Comparison of ENCODE assay signal across 20 mouse cellular contexts in the genomic region with DNA sequence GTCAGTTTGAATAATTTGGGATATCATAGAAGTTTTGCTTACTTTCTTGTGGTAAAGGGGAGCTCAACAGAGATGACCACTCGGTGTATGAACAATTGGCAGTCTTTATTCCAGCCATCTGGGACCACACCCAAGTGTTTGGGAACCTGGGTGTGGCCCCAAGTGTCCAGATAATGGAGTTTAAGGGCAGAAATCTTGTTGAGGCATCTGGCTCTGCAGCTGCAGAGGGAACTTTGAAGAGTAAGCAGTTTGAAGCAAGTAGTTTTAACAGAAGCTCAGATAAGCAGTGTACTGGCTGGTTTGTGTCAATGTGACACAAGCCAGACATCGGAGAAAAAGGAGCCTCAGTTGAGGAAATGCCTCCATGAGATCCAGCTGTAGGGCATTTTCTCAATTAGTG. TPM values are rescaled to one million over a fixed set of nuclear protein-coding genes. Genes with fewer than 3 reads are reported as not detected.
DNase-seq lines count a peak whose midpoint lies in the region; ATAC-seq and TF ChIP-seq lines count a peak whose summit lies in the region.
"Had no signal": no experiment of that assay in that cellular context is flagged by ENCODE, and none has a peak within 500 bp of the region (broad histone marks: within the 10 kb centered on the region; RNA-seq: fewer than 3 reads in every experiment).

No protein-coding gene starts in this region.

- no peaks in the 10 kb centered on the region for H3K36me3 ChIP-seq in G1E (replicated peaks)
- no peaks in the 10 kb centered on the region for H3K36me3 ChIP-seq in heart, embryonic 11.5 days (ENCODE audit: control insufficient read depth, insufficient read depth, low read length)
- H3K36me3 ChIP-seq in liver, embryonic 14.5 days (replicated peaks; ENCODE audit: control insufficient read depth, insufficient read depth, low read depth) = no peaks in the 10 kb centered on the region
- no peaks in the 10 kb centered on the region for H3K36me3 ChIP-seq in neural tube, embryonic 15.5 days
- no peaks in the 10 kb centered on the region for H3K36me3 ChIP-seq in kidney, embryonic 14.5 days (ENCODE audit: control insufficient read depth, insufficient read depth, low read length)
- H3K36me3 ChIP-seq: embryonic facial prominence, embryonic 12.5 days; forebrain, embryonic 15.5 days; limb, embryonic 15.5 days; midbrain, embryonic 10.5 days had no signal

- no peaks in the 10 kb centered on the region for H3K9me3 ChIP-seq in G1E (replicated peaks)
- no peaks in the 10 kb centered on the region for H3K9me3 ChIP-seq in heart, embryonic 11.5 days (replicated peaks; ENCODE audit: control insufficient read depth, low read length)
- H3K9me3 ChIP-seq in liver, embryonic 14.5 days (ENCODE audit: control insufficient read depth, low read length) = no peaks in the 10 kb centered on the region
- H3K9me3 ChIP-seq in neural tube, embryonic 15.5 days (replicated peaks) = no peaks in the 10 kb centered on the region
- H3K9me3 ChIP-seq in kidney, embryonic 14.5 days (ENCODE audit: control insufficient read depth, low read length) = no peaks in the 10 kb centered on the region
- H3K9me3 ChIP-seq: embryonic facial prominence, embryonic 12.5 days; forebrain, embryonic 15.5 days; limb, embryonic 15.5 days; midbrain, embryonic 10.5 days had no signal

- H3K4me2 ChIP-seq in heart, embryonic 11.5 days = peak overlapping the region; percentile 45
- H3K4me2 ChIP-seq in liver, embryonic 14.5 days (ENCODE audit: low read depth) = peak overlapping the region; percentile 54
- H3K4me2 ChIP-seq in neural tube, embryonic 15.5 days = no peak overlapping the region
- no peak overlapping the region for H3K4me2 ChIP-seq in kidney, embryonic 14.5 days (replicated peaks; ENCODE audit: low read depth, low read length)
- H3K4me2 ChIP-seq: embryonic facial prominence, embryonic 12.5 days; forebrain, embryonic 15.5 days; limb, embryonic 15.5 days had no signal

- peak; percentile 54 for ATAC-seq in G1E (ENCODE audit: extremely low read depth, insufficient number of reproducible peaks, low FRiP score, poor library complexity, severe bottlenecking)
- peak; percentile 74 for ATAC-seq in heart, embryonic 11.5 days (replicated peaks; ENCODE audit: insufficient number of reproducible peaks, low FRiP score, low TSS enrichment)
- ATAC-seq in liver, embryonic 14.5 days (ENCODE audit: insufficient read depth) = peak; percentile 73
- no peak for ATAC-seq in neural tube, embryonic 15.5 days (ENCODE audit: low FRiP score)
- ATAC-seq in kidney, embryonic 14.5 days (ENCODE audit: low FRiP score, low TSS enrichment) = no peak
- ATAC-seq: forebrain, embryonic 15.5 days; hindbrain, embryonic 16.5 days had no signal

- no peak for TF ChIP-seq CTCF in G1E (IDR thresholded peaks at IDR 0.05; ENCODE audit: low read depth, low read length)
- no peak for TF ChIP-seq CTCF in liver, embryonic 14.5 days (IDR thresholded peaks at IDR 0.05; ENCODE audit: low read depth)

- DNase-seq in G1E (ENCODE audit: low spot score) (no peak), ZHBTc4 (ENCODE audit: low read depth, low spot score) (peak; percentile 75)
- DNase-seq in liver, embryonic 14.5 days (ENCODE audit: low read depth in 3 of 3, low spot score in 3 of 3) = peak in 2 of 3 experiments; percentile 54 to 62
- DNase-seq in right cerebral cortex, postnatal 14 days = no peak
- DNase-seq in lung, adult 18-20 months = no peak
- DNase-seq: adrenal gland, postnatal 14 days; cerebellum, adult 11 months; kidney, postnatal 10 days; retina, postnatal 1 day had no signal

- H3K4me1 ChIP-seq in G1E (ENCODE audit: insufficient read depth, low read depth, low read length) = peaks cover 59% of the 10 kb centered on the region
- peaks cover 18% of the 10 kb centered on the region for H3K4me1 ChIP-seq in heart, embryonic 11.5 days (ENCODE audit: control insufficient read depth, insufficient read depth, low read length)
- peaks cover 42 to 45% of the 10 kb centered on the region in 2 experiments for H3K4me1 ChIP-seq in liver, embryonic 14.5 days (replicated peaks; ENCODE audit: control insufficient read depth in 2 of 2, insufficient read depth in 2 of 2, low read length in 1 of 2)
- no peaks in the 10 kb centered on the region for H3K4me1 ChIP-seq in neural tube, embryonic 15.5 days
- no peaks in the 10 kb centered on the region for H3K4me1 ChIP-seq in kidney, embryonic 14.5 days (ENCODE audit: control insufficient read depth, insufficient read depth, low read length)
- H3K4me1 ChIP-seq: embryonic facial prominence, embryonic 12.5 days; forebrain, embryonic 15.5 days; limb, embryonic 15.5 days; midbrain, embryonic 10.5 days had no signal

- WGBS in heart, embryonic 11.5 days (ENCODE audit: insufficient replicate concordance) = 16% methylated on average over 2 of the region's 2 CpGs
- 10% methylated on average over 2 of the region's 2 CpGs for WGBS in liver, embryonic 14.5 days (ENCODE audit: insufficient replicate concordance)
- 87% methylated on average over 2 of the region's 2 CpGs for WGBS in neural tube, embryonic 15.5 days
- 86% methylated on average over 2 of the region's 2 CpGs for WGBS in kidney, embryonic 14.5 days

- no peaks in the 10 kb centered on the region for H3K27me3 ChIP-seq in G1E (ENCODE audit: insufficient read depth, low read length)
- H3K27me3 ChIP-seq in heart, embryonic 11.5 days (ENCODE audit: control insufficient read depth, insufficient read depth, low read length) = no peaks in the 10 kb centered on the region
- H3K27me3 ChIP-seq in liver, embryonic 14.5 days (ENCODE audit: control insufficient read depth, insufficient read depth, low read length) = no peaks in the 10 kb centered on the region
- H3K27me3 ChIP-seq in neural tube, embryonic 15.5 days (replicated peaks) = no peaks in the 10 kb centered on the region
- no peaks in the 10 kb centered on the region for H3K27me3 ChIP-seq in kidney, embryonic 14.5 days (ENCODE audit: control insufficient read depth, insufficient read depth, low read length)
- H3K27me3 ChIP-seq: embryonic facial prominence, embryonic 12.5 days; limb, embryonic 15.5 days had no signal

- peak; percentile 80 for TF ChIP-seq EP300 in liver, embryonic 14.5 days (IDR thresholded peaks at IDR 0.05; ENCODE audit: low read depth)

- peak overlapping the region; percentile 67 for H3K27ac ChIP-seq in heart, embryonic 11.5 days (ENCODE audit: low read depth, low read length)
- H3K27ac ChIP-seq in liver, embryonic 14.5 days = peak overlapping the region; percentile 45
- no peak overlapping the region for H3K27ac ChIP-seq in neural tube, embryonic 15.5 days (replicated peaks)
- no peak overlapping the region for H3K27ac ChIP-seq in kidney, embryonic 14.5 days (ENCODE audit: low read depth, low read length)
- H3K27ac ChIP-seq: embryonic facial prominence, embryonic 12.5 days; forebrain, embryonic 15.5 days; limb, embryonic 15.5 days; midbrain, embryonic 10.5 days had no signal

- 0 out of 2 replicates have a peak overlapping the region, but pooled peaks have one; percentile 1 for H3K9ac ChIP-seq in heart, embryonic 11.5 days (ENCODE audit: low read depth, low read length)
- peak overlapping the region; percentile 32; the same call in 1 of the 2 replicates for H3K9ac ChIP-seq in liver, embryonic 14.5 days (replicated peaks)
- H3K9ac ChIP-seq in neural tube, embryonic 15.5 days (replicated peaks) = no peak overlapping the region
- no peak overlapping the region for H3K9ac ChIP-seq in kidney, embryonic 14.5 days (ENCODE audit: low read depth, low read length)
- H3K9ac ChIP-seq: embryonic facial prominence, embryonic 12.5 days; forebrain, embryonic 15.5 days; limb, embryonic 15.5 days had no signal

- H3K4me3 ChIP-seq in G1E (ENCODE audit: low read depth, low read length) = no peak overlapping the region; the same call in 1 of the 2 replicates
- no peak overlapping the region for H3K4me3 ChIP-seq in heart, embryonic 11.5 days (ENCODE audit: low read depth, low read length)
- no peak overlapping the region for H3K4me3 ChIP-seq in liver, embryonic 14.5 days (ENCODE audit: insufficient read depth in 1 of 2, low read depth in 2 of 2, low read length in 2 of 2)
- no peak overlapping the region for H3K4me3 ChIP-seq in neural tube, embryonic 15.5 days (replicated peaks)
- H3K4me3 ChIP-seq in kidney, embryonic 14.5 days (ENCODE audit: low read length) = no peak overlapping the region
- H3K4me3 ChIP-seq: embryonic facial prominence, embryonic 12.5 days; forebrain, embryonic 15.5 days; limb, embryonic 15.5 days; midbrain, embryonic 10.5 days had no signal

RNA-seq across cellular contexts. Expression of gene Msmb, which starts 7.5 kb away (rescaled TPM):
- 2.1 TPM in 1 of 2 replicates, not detected in the other for total RNA-seq in G1E (2014; fragmentation: Nextera tagmentation)
- total RNA-seq in G1E (2017) = 0.41 and 0.44 TPM in 2 replicates
- polyA plus RNA-seq in G1E (2012) = not detected in 2 replicates
- not detected in 2 replicates for polyA plus RNA-seq in heart, embryonic 11.5 days (2014; fragmentation: Nextera tagmentation; extraction: Ambion mirVana)
- polyA plus RNA-seq in liver, embryonic 14.5 days (2012; rRNA removed) = 0.13 and 0.19 TPM in 2 replicates
- polyA plus RNA-seq in liver, embryonic 14.5 days (2014; fragmentation: Nextera tagmentation; extraction: Ambion mirVana) = 0.33 and 0.38 TPM in 2 replicates
- not detected in 2 replicates for polyA plus RNA-seq in neural tube, embryonic 15.5 days (2015; fragmentation: Nextera tagmentation; extraction: Ambion mirVana)
- not detected in 2 replicates for polyA plus RNA-seq in kidney, embryonic 14.5 days (2014; fragmentation: Nextera tagmentation; extraction: Ambion mirVana)
- total RNA-seq: adrenal gland, postnatal 14 days; left cerebral cortex, adult 18-20 months had no signal
- polyA plus RNA-seq: embryonic facial prominence, embryonic 12.5 days; forebrain, embryonic 15.5 days; gonadal fat pad, adult 2 months; hindbrain, embryonic 16.5 days; limb, embryonic 15.5 days; midbrain, embryonic 10.5 days; thymus, postnatal 0 days had no signal

RNA-seq across cellular contexts. Expression of gene Ncoa4, which starts 25.4 kb away (rescaled TPM):
- total RNA-seq in G1E (2014; fragmentation: Nextera tagmentation) = 197 and 228 TPM in 2 replicates
- 256 and 288 TPM in 2 replicates for total RNA-seq in G1E (2017)
- 6.6 and 6.8 TPM in 2 replicates for polyA plus RNA-seq in G1E (2012)
- 145 and 157 TPM in 2 replicates for polyA plus RNA-seq in heart, embryonic 11.5 days (2014; fragmentation: Nextera tagmentation; extraction: Ambion mirVana)
- polyA plus RNA-seq in liver, embryonic 14.5 days (2012; rRNA removed) = 80.7 and 117 TPM in 2 replicates
- polyA plus RNA-seq in liver, embryonic 14.5 days (2014; fragmentation: Nextera tagmentation; extraction: Ambion mirVana) = 353 and 363 TPM in 2 replicates
- 97.9 and 110 TPM in 2 replicates for polyA plus RNA-seq in neural tube, embryonic 15.5 days (2015; fragmentation: Nextera tagmentation; extraction: Ambion mirVana)
- polyA plus RNA-seq in kidney, embryonic 14.5 days (2014; fragmentation: Nextera tagmentation; extraction: Ambion mirVana) = 74.8 and 106 TPM in 2 replicates

RNA-seq across cellular contexts. Expression of gene Dph3, which starts 48.8 kb away (rescaled TPM):
- total RNA-seq in G1E (2014; fragmentation: Nextera tagmentation) = 68.0 and 88.7 TPM in 2 replicates
- total RNA-seq in G1E (2017) = 67.3 and 70.3 TPM in 2 replicates
- 17.5 and 26.1 TPM in 2 replicates for polyA plus RNA-seq in G1E (2012)
- 94.3 and 99.3 TPM in 2 replicates for polyA plus RNA-seq in heart, embryonic 11.5 days (2014; fragmentation: Nextera tagmentation; extraction: Ambion mirVana)
- 10.8 and 29.5 TPM in 2 replicates for polyA plus RNA-seq in liver, embryonic 14.5 days (2012; rRNA removed)
- polyA plus RNA-seq in liver, embryonic 14.5 days (2014; fragmentation: Nextera tagmentation; extraction: Ambion mirVana) = 87.1 and 87.7 TPM in 2 replicates
- polyA plus RNA-seq in neural tube, embryonic 15.5 days (2015; fragmentation: Nextera tagmentation; extraction: Ambion mirVana) = 66.4 and 72.8 TPM in 2 replicates
- polyA plus RNA-seq in kidney, embryonic 14.5 days (2014; fragmentation: Nextera tagmentation; extraction: Ambion mirVana) = 102 and 136 TPM in 2 replicates

RNA-seq across cellular contexts. Expression of gene Oxnad1, which starts 49.1 kb away (rescaled TPM):
- total RNA-seq in G1E (2014; fragmentation: Nextera tagmentation) = 28.3 and 36.0 TPM in 2 replicates
- total RNA-seq in G1E (2017) = 53.5 and 61.3 TPM in 2 replicates
- polyA plus RNA-seq in G1E (2012) = 8.1 and 13.0 TPM in 2 replicates
- 25.6 and 31.9 TPM in 2 replicates for polyA plus RNA-seq in heart, embryonic 11.5 days (2014; fragmentation: Nextera tagmentation; extraction: Ambion mirVana)
- 13.2 and 14.2 TPM in 2 replicates for polyA plus RNA-seq in liver, embryonic 14.5 days (2012; rRNA removed)
- polyA plus RNA-seq in liver, embryonic 14.5 days (2014; fragmentation: Nextera tagmentation; extraction: Ambion mirVana) = 11.2 and 12.9 TPM in 2 replicates
- 21.6 and 22.0 TPM in 2 replicates for polyA plus RNA-seq in neural tube, embryonic 15.5 days (2015; fragmentation: Nextera tagmentation; extraction: Ambion mirVana)
- 29.1 and 33.6 TPM in 2 replicates for polyA plus RNA-seq in kidney, embryonic 14.5 days (2014; fragmentation: Nextera tagmentation; extraction: Ambion mirVana)

Comparison
In these comparisons a context has a peak if more than half of its experiments do, and no peak if none do; other contexts are left out.
1. ATAC-seq: peak in G1E (single experiment), heart, embryonic 11.5 days (single experiment) and liver, embryonic 14.5 days (single experiment); none in neural tube, embryonic 15.5 days (single experiment) and kidney, embryonic 14.5 days (single experiment).
2. DNase-seq: peak in ZHBTc4 (single experiment) and liver, embryonic 14.5 days (2 of 3); none in G1E (single experiment), right cerebral cortex, postnatal 14 days (single experiment) and lung, adult 18-20 months (0 of 2).
3. H3K27ac ChIP-seq: peak in heart, embryonic 11.5 days (single experiment) and liver, embryonic 14.5 days (single experiment); none in neural tube, embryonic 15.5 days (single experiment) and kidney, embryonic 14.5 days (single experiment).
4. H3K4me2 ChIP-seq: peak in heart, embryonic 11.5 days (single experiment) and liver, embryonic 14.5 days (single experiment); none in neural tube, embryonic 15.5 days (single experiment) and kidney, embryonic 14.5 days (single experiment).
5. H3K9ac ChIP-seq: peak in heart, embryonic 11.5 days (single experiment) and liver, embryonic 14.5 days (single experiment); none in neural tube, embryonic 15.5 days (single experiment) and kidney, embryonic 14.5 days (single experiment).